Mouse (Mus musculus): ENCODE results near the gene Vmn2r121.

The Vmn2r121 gene

DNA sequence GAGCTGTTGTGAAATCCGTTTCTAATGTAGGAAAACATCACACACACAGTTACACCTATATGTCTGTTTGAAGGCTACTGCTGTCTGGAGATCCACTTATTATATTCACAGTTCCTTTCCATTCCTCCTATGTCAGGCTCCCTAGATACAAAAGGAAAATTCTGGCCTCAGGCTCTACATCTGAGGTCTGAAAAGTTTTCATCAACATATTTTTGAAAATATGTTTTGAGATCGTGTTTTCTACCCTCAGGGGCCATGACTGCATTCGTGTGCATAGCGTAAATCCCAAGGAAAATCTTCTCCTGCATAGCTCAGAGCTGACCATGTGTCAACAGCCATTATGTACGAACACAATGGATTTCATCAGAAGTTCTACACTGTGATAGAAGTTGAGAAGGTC, at the start of gene Vmn2r121:
Vmn2r121 (minus strand) TSS at position 101 of the 400 bp plus-strand sequence.
- DNase-seq (ENCODE audit: extremely low spot score, low spot score) = no peak

All from neural tube, embryonic 10.5 days (tissue).